Mouse (Mus musculus) lung, embryonic 16.5 days (tissue): Measurements from ENCODE around the gene Slco1b2. TPM values are rescaled to one million over a fixed set of nuclear protein-coding genes. Genes with fewer than 3 reads are reported as not detected.
"Not testable (repeated sequence)": the region's sequence is repeated elsewhere in the genome, so short reads cannot be mapped to it uniquely, and the experiment has no call there.

Source experiments
- ATAC-seq: fragments of 200-750 bp; cut with Nextera tagmentation; 2 replicates; pipeline ENCODE4 v1.8.0; 2017; ENCODE audit warnings: low read depth, mild to moderate bottlenecking, moderate library complexity
- H3K27ac ChIP-seq: fragments of 300-500 bp; sonication (generic); 2 replicates; pipeline ENCODE4 v1.5.1; 2014; ENCODE audit warnings: mild to moderate bottlenecking, control low read depth, low read length
- H3K27me3 ChIP-seq: fragments of 300-500 bp; sonication (generic); 2 replicates; pipeline ENCODE4 v1.6.1; 2014; ENCODE audit warnings: low read depth, low read length, mixed read lengths; ENCODE audit not compliant: control insufficient read depth, insufficient read depth
- H3K36me3 ChIP-seq: fragments of 300-500 bp; sonication (generic); 2 replicates; pipeline ENCODE4 v1.6.1; 2014; ENCODE audit warnings: low read length; ENCODE audit not compliant: control insufficient read depth, insufficient read depth
- H3K4me1 ChIP-seq: fragments of 300-500 bp; sonication (generic); replicated peaks from 2 replicates; pipeline ENCODE4 v1.6.1; 2014; ENCODE audit warnings: low read length, mixed read lengths; ENCODE audit not compliant: control insufficient read depth, insufficient read depth
- H3K4me2 ChIP-seq: fragments of 300-500 bp; sonication (generic); 2 replicates; pipeline ENCODE4 v1.6.1; 2014; ENCODE audit warnings: low read depth, low read length, control low read depth
- H3K4me3 ChIP-seq: fragments of 300-500 bp; sonication (generic); 2 replicates; pipeline ENCODE4 v1.5.1; 2014; ENCODE audit warnings: mild to moderate bottlenecking, low read length, control low read depth
- H3K9ac ChIP-seq: fragments of 300-500 bp; sonication (generic); 2 replicates; pipeline ENCODE4 v1.6.1; 2014; ENCODE audit warnings: low read length, control low read depth
- H3K9me3 ChIP-seq: fragments of 300-500 bp; sonication (generic); 2 replicates; pipeline ENCODE4 v1.6.1; 2016; ENCODE audit warnings: low read length; ENCODE audit not compliant: control insufficient read depth
- WGBS: fragments of 180-500 bp; shearing (Covaris S2); extraction: QIAGEN DNeasy Blood & Tissue Kit; methylation state at CpG from one replicate; pipeline ENCODE4 v1.1.7; 2014; 5-methylcytosine and 5-hydroxymethylcytosine counted together
- polyA plus RNA-seq: library from polyadenylated mRNA; unstranded; fragments of >200 nt; fragmentation: Nextera tagmentation; extraction: Ambion mirVana; gene quantifications from 2 replicates; pipeline ENCODE4 v1.2.1, GENCODE M21; 2015

The Slco1b2 gene
- not detected in 2 replicates for polyA plus RNA-seq

GRCm38 (mm10) chr6:141629291-141629690 lies at the start of gene Slco1b2:
Slco1b2 (plus strand) TSS chr6:141629518.
- H3K27ac ChIP-seq, result no peak within 1 kb of the TSS
- no peaks in the 10 kb centered on the region for H3K9me3 ChIP-seq
- no peaks in the 10 kb centered on the region for H3K36me3 ChIP-seq
- H3K4me1 ChIP-seq, result no peaks in the 10 kb centered on the region
- no peak for ATAC-seq
- no peak within 1 kb of the TSS for H3K9ac ChIP-seq
- no peak within 1 kb of the TSS for H3K4me3 ChIP-seq
- WGBS, result 70% methylated on average over 3 of the region's 3 CpGs
- no peaks in the 10 kb centered on the region for H3K27me3 ChIP-seq
- no peak within 1 kb of the TSS for H3K4me2 ChIP-seq

GRCm38 (mm10) chr6:141584791-141585403 lies 44.4 kb upstream of the Slco1b2 start:
- no peak overlapping the region for H3K27ac ChIP-seq
- 72% methylated on average over 1 of the region's 1 CpGs for WGBS
- no peaks in the 10 kb centered on the region for H3K27me3 ChIP-seq
- no peaks in the 10 kb centered on the region for H3K4me1 ChIP-seq
- no peak overlapping the region for H3K4me2 ChIP-seq
- H3K36me3 ChIP-seq, result no peaks in the 10 kb centered on the region
- H3K4me3 ChIP-seq, result no peak overlapping the region
- ATAC-seq, result no peak
- no peak overlapping the region for H3K9ac ChIP-seq
- H3K9me3 ChIP-seq, result no peaks in the 10 kb centered on the region

DNA sequence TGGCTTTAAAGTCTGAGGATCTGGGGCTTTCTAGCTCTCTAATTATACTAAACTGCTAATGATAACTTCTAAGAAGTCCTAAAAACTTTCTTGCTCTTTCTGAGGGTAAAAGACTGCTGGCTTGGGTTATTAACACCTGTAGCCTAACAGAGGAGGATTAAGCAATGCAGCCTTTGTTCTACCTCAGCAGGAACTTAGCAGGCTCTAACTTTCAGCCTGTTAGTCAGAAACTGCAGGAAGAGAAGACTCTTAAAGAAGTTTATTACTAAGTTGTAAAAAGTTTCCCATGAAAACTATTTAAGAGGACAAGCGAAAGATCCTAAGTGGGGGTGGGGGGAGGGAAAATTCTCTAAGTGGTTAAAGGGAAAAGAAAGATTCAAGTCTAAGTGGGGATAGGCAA lies 39.3 kb upstream of the Slco1b2 start:
- ATAC-seq, result no peak
- H3K9me3 ChIP-seq, result no peaks in the 10 kb centered on the region
- 36% methylated on average over 1 of the region's 1 CpGs for WGBS
- no peak overlapping the region for H3K27ac ChIP-seq
- H3K27me3 ChIP-seq, result no peaks in the 10 kb centered on the region
- no peaks in the 10 kb centered on the region for H3K4me1 ChIP-seq
- no peak overlapping the region for H3K4me3 ChIP-seq
- no peak overlapping the region for H3K9ac ChIP-seq
- no peak overlapping the region for H3K4me2 ChIP-seq
- H3K36me3 ChIP-seq, result no peaks in the 10 kb centered on the region

DNA sequence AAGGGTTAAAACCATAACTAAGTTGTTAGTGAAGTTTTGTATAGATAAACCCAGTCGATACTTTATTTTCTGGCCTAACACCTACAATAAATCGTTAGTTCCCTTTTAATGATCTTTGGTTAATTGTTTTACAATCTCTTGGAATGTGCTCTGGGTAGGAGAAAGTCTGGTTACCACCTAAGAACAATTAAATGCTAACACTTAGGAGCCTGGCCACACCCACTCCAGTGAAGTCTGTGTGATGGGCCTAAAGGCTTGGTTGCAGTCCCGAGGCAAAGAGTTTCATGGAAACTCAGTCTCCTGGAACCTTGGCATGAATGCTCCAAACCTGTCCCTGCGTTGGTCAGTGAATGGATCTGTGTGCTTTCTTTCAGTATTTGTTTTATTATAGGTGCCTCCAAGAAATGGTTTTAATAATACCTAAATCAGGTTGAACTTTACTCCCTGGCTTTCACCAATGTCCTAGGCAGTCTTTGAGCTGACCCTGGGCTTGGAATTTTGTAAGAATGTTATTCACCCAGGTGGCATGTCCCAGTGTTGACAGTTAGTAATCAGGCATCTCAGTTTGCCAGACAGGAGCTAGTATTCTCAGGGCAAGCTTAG lies 38.6 kb upstream of the Slco1b2 start:
- 44% methylated on average over 4 of the region's 4 CpGs for WGBS
- H3K36me3 ChIP-seq, ATAC-seq: not testable (repeated sequence)

GRCm38 (mm10) chr6:141596081-141596480 lies 33.2 kb upstream of the Slco1b2 start:
- Histone ChIP-seq H3K4me1 (no peaks in the 10 kb centered on the region), H3K27me3 (no peaks in the 10 kb centered on the region), H3K4me2 (no peak overlapping the region), H3K36me3 (no peaks in the 10 kb centered on the region), H3K9me3 (no peaks in the 10 kb centered on the region), H3K9ac (no peak overlapping the region), H3K27ac (no peak overlapping the region), H3K4me3 (no peak overlapping the region)
- ATAC-seq, result no peak
- 84% methylated on average over 2 of the region's 2 CpGs for WGBS

More for the DNA sequence above, 38.6 kb upstream of the Slco1b2 start:
- not testable (repeated sequence) for H3K4me1 ChIP-seq, H3K9me3 ChIP-seq, H3K9ac ChIP-seq, H3K4me2 ChIP-seq, H3K27ac ChIP-seq, H3K4me3 ChIP-seq, H3K27me3 ChIP-seq

DNA sequence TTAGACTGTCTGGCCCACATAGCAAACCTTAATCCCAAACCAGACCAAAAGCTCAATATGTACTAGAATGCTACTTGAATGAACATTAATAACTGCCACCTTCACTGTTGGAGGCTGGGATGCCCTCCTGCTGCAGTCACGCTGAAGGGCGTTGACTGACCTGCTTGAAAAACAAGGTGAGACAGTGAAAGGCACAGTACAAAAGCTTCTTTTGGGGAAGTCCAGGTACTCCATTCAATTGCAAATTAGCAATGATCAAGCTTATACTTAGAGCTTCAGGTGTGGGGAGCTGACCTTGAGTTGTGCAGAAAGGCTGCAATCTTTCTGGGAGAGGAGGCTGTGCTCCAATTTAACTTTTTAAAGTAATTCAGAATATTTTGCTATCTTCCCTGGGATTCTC lies 32.3 kb upstream of the Slco1b2 start:
- ATAC-seq, result no peak
- no peaks in the 10 kb centered on the region for H3K9me3 ChIP-seq
- no peaks in the 10 kb centered on the region for H3K27me3 ChIP-seq
- no peaks in the 10 kb centered on the region for H3K36me3 ChIP-seq
- H3K4me1 ChIP-seq, result no peaks in the 10 kb centered on the region
- no peak overlapping the region for H3K27ac ChIP-seq
- H3K4me3 ChIP-seq, result no peak overlapping the region
- WGBS, result 96% methylated on average over 2 of the region's 2 CpGs
- H3K4me2 ChIP-seq, result no peak overlapping the region
- no peak overlapping the region for H3K9ac ChIP-seq

DNA sequence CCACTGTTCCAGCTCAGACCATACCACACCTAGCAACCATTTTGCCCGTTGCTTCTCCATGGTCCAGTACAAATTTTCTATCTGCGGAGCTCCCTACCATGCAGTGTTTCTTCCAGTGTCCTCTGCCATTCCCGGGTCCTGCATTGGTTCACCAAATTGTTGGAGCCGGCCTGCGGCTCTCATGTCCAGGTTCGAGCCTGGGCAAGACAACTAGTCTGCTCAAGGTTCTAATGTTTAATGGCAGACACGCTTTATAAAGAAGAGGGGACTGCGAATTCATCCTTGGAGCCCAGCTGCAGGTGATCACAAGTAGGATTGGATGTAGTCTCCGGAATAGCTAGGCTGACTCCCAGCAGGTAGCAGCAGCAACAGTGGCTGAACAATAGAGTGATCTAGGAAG lies 28.4 kb upstream of the Slco1b2 start:
- no peak for ATAC-seq
- Histone ChIP-seq H3K4me1 (no peaks in the 10 kb centered on the region), H3K9ac (no peak overlapping the region), H3K36me3 (no peaks in the 10 kb centered on the region), H3K27ac (no peak overlapping the region), H3K9me3 (no peaks in the 10 kb centered on the region), H3K4me3 (no peak overlapping the region), H3K27me3 (no peaks in the 10 kb centered on the region), H3K4me2 (no peak overlapping the region)
- 66% methylated on average over 9 of the region's 9 CpGs for WGBS

- WGBS, result 66% methylated on average over 2 of the region's 2 CpGs
- H3K27me3 ChIP-seq, result no peaks in the 10 kb centered on the region
- no peak overlapping the region for H3K4me3 ChIP-seq
- no peak overlapping the region for H3K27ac ChIP-seq
- H3K9me3 ChIP-seq, result no peaks in the 10 kb centered on the region
- no peak overlapping the region for H3K9ac ChIP-seq
- ATAC-seq, result no peak
- no peaks in the 10 kb centered on the region for H3K36me3 ChIP-seq
- no peaks in the 10 kb centered on the region for H3K4me1 ChIP-seq
- no peak overlapping the region for H3K4me2 ChIP-seq
These were observed 18.5 kb upstream of the Slco1b2 start for GRCm38 (mm10) chr6:141610702-141611260.

DNA sequence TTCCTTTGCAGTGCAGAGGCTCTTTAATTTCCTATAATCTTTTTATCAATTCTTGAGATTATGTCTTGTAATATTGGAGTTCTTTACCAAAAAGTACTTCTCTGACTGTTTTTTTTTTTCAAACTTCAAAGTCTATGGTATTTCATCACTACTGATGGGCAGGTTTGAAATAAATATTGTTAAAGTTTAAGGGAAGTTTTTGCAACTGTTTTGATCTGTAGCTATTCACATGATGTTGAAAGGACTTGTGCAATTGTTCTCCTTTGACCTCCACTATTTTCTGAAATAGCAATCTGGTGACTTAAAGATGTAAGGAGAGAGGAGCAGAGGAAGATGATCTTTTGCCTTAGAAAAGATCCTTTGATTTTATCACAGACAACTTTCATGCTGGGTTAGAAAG lies 15.3 kb upstream of the Slco1b2 start:
- H3K4me3 ChIP-seq, result no peak overlapping the region
- no peaks in the 10 kb centered on the region for H3K36me3 ChIP-seq
- H3K27ac ChIP-seq, result no peak overlapping the region
- ATAC-seq, result no peak
- H3K4me2 ChIP-seq, result no peak overlapping the region
- H3K9me3 ChIP-seq, result no peaks in the 10 kb centered on the region
- H3K9ac ChIP-seq, result no peak overlapping the region
- no peaks in the 10 kb centered on the region for H3K27me3 ChIP-seq
- H3K4me1 ChIP-seq, result no peaks in the 10 kb centered on the region
